Mouse (Mus musculus) megakaryocyte-erythroid progenitor cell, adult 5-6 weeks (primary cell): ENCODE data around the gene Speer3. TPM values are rescaled to one million over a fixed set of nuclear protein-coding genes. Genes with fewer than 3 reads are reported as not detected.
"Not testable (repeated sequence)": the region's sequence is repeated elsewhere in the genome, so short reads cannot be mapped to it uniquely, and the experiment has no call there.

Source experiments
- ATAC-seq: replicated peaks from 2 replicates; pipeline ENCODE4 v1.8.0; 2016; ENCODE audit warnings: mild to moderate bottlenecking, inconsistent platforms; ENCODE audit not compliant: severe bottlenecking, poor library complexity, low FRiP score, low TSS enrichment
- total RNA-seq, 2 experiments: library from RNA; stranded (forward) in 1 of 2; stranded (reverse) in 1 of 2; fragments of 200-1000, 215-1000 nt in 1 of 2; fragments of >200 nt in 1 of 2; fragmentation: Nextera tagmentation in 1 of 2; gene quantifications; 2 replicates each; pipeline ENCODE4 v1.2.3; 2014 to 2017

Gene Speer3
- total RNA-seq (2014; fragmentation: Nextera tagmentation) (not detected in 2 replicates), total RNA-seq (2017) (not detected in 2 replicates)

DNA sequence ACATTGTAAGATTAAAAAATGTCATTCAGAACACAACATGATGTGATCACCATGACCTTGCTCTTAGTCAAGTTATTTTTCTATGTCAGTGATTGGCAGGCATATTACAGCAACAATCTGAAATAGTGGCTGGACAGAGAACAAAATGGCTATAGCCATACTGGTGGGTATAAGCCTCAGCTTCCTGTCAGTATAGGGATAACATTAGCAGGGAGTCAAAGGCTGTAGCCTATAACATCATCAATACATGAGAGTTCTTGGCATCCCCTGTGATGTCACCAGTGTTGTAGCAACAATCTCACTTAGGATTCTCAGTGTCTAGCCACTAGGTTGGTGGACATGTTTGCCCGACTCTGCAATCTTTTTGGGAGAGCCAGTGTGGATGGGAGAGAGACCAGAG lies at the start of gene Speer3:
TSS of gene Speer3 (plus strand) at position 301 of the 400 bp plus-strand sequence.
- ATAC-seq, result no peak

- not testable (repeated sequence) for ATAC-seq
Observed at GRCm38 (mm10) chr5:13810496-13810895, 19.1 kb downstream of the Speer3 start.

- ATAC-seq, result no peak
Observed at GRCm38 (mm10) chr5:13825108-13825507, 33.7 kb downstream of the Speer3 start.

DNA sequence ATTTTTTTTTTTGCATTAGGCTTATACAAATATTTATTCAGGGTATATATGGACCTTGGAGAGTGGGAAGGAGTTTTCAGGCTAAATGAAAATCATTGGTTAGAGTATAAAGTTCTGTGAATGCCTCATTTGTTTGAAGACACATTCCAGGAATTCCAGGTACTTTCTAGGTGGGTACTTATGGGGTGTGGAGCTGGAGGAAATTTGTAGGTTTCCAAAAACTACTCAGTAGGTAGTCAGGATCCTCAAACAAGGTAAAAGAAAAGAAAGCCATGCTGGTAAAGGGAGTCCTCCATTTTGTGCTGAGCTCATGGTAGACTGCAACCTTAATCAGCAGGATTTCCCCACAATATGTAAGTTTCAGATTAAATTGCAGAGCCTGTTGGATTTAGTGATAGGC lies 35.3 kb downstream of the Speer3 start:
- ATAC-seq, result no peak

GRCm38 (mm10) chr5:13844317-13844716 lies 52.9 kb downstream of the Speer3 start:
- ATAC-seq, result no peak

Other genes starting within 250 kb of the Speer3 start
- gene Sema3e, start 233.7 kb downstream of the Speer3 start, total RNA-seq (2014; fragmentation: Nextera tagmentation), result not detected in 2 replicates
- gene Sema3e, start 233.7 kb downstream of the Speer3 start, total RNA-seq (2017), result not detected in 2 replicates